Mouse (Mus musculus) neural tube, embryonic 12.5 days (tissue): ENCODE results near the gene Phox2b. TPM values are rescaled to one million over a fixed set of nuclear protein-coding genes. Genes with fewer than 3 reads are reported as not detected.

ENCODE experiments used
- ATAC-seq: fragments of 200-750 bp; cut with Nextera tagmentation; 2 replicates; pipeline ENCODE4 v1.8.0; 2017; ENCODE audit warnings: low read depth, mild to moderate bottlenecking, moderate TSS enrichment, moderate library complexity; ENCODE audit not compliant: low FRiP score
- H3K27ac ChIP-seq: fragments of 300-500 bp; sonication (generic); 2 replicates; pipeline ENCODE4 v1.5.1; 2016
- H3K27me3 ChIP-seq: fragments of 300-500 bp; sonication (generic); replicated peaks from 2 replicates; pipeline ENCODE4 v1.6.1; 2016; ENCODE audit warnings: mild to moderate bottlenecking
- H3K36me3 ChIP-seq: fragments of 300-500 bp; sonication (generic); 2 replicates; pipeline ENCODE4 v1.6.1; 2016; ENCODE audit warnings: mild to moderate bottlenecking
- H3K4me1 ChIP-seq: fragments of 300-500 bp; sonication (generic); 2 replicates; pipeline ENCODE4 v1.6.1; 2016
- H3K4me2 ChIP-seq: fragments of 300-500 bp; sonication (generic); replicated peaks from 2 replicates; pipeline ENCODE4 v1.6.1; 2016; ENCODE audit warnings: mild to moderate bottlenecking
- H3K4me3 ChIP-seq: fragments of 300-500 bp; sonication (generic); 2 replicates; pipeline ENCODE4 v1.5.1; 2016
- H3K9ac ChIP-seq: fragments of 300-500 bp; sonication (generic); 2 replicates; pipeline ENCODE4 v1.6.1; 2016; ENCODE audit warnings: mild to moderate bottlenecking
- H3K9me3 ChIP-seq: fragments of 300-500 bp; sonication (generic); 2 replicates; pipeline ENCODE4 v1.6.1; 2016; ENCODE audit warnings: mild to moderate bottlenecking
- WGBS: fragments of 180-500 bp; shearing (Covaris S2); methylation state at CpG from one replicate; pipeline ENCODE4 v1.1.7; 2016; 5-methylcytosine and 5-hydroxymethylcytosine counted together
- microRNA-seq: library from miRNA; unstranded; fragments of <30 nt; microRNA quantifications from one replicate; pipeline ENCODE4, GENCODE M21; 2017
- polyA plus RNA-seq: library from polyadenylated mRNA; unstranded; fragments of >200 nt; fragmentation: Nextera tagmentation; extraction: Ambion mirVana; gene quantifications from 2 replicates; pipeline ENCODE4 v1.2.1, GENCODE M21; 2016

The Phox2b gene
- polyA plus RNA-seq, 1 experiment from 2014 or later: 1.2 TPM

DNA sequence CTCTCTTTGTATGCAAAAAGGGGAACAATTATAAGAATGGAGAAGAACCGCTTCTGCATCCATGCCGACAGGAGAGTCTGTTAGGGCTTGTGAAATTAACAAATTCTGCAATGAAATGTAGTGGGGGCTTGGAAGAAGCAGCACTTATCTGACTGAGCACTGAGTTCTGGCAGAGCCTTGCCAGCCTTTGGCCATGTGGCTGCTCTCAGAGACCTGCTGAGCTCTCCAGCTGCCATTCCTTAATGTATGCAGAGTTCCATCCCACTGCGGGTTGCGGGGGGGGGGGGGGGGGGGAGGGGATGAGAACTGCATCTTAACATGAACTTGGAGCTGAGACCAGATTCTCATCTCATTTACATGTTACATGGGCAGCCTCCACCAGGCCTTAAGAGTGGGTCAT, 38.6 kb downstream of the Phox2b start:
- ATAC-seq: no peak
- no peaks in the 10 kb centered on the region for H3K9me3 ChIP-seq
- H3K27ac ChIP-seq: no peak overlapping the region
- H3K36me3 ChIP-seq: no peaks in the 10 kb centered on the region
- no peaks in the 10 kb centered on the region for H3K27me3 ChIP-seq
- H3K4me3 ChIP-seq: no peak overlapping the region
- no peak overlapping the region for H3K9ac ChIP-seq
- WGBS: 43% methylated on average over 3 of the region's 4 CpGs
- no peaks in the 10 kb centered on the region for H3K4me1 ChIP-seq
- no peak overlapping the region for H3K4me2 ChIP-seq

DNA sequence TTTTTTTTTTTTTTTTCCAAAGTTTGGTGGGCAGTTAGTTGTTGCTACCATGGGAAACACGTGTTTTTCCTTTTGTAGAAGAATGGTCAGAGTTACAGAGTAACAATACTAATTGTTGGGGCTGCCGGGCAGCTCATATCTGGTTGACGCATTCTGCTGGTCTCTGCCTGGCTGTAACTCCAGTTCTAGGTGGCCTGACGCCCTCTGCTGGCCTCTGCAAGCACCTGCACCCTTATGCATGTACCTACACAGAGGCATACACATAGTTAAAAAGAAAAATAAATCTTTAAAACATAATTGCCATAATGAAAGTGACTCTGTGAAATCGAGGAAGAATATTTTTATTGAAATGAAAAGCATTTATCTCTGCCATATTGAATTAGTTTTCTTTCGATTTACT, 41.3 kb downstream of the Phox2b start:
- Histone ChIP-seq H3K4me1 (no peaks in the 10 kb centered on the region), H3K4me3 (no peak overlapping the region), H3K36me3 (peaks cover 7% of the 10 kb centered on the region), H3K9ac (no peak overlapping the region), H3K9me3 (no peaks in the 10 kb centered on the region), H3K27ac (no peak overlapping the region), H3K27me3 (no peaks in the 10 kb centered on the region), H3K4me2 (no peak overlapping the region)
- 90% methylated on average over 6 of the region's 6 CpGs for WGBS
- no peak for ATAC-seq

GRCm38 (mm10) chr5:67048003-67048402, 51.1 kb downstream of the Phox2b start:
- Histone ChIP-seq H3K36me3 (peaks cover 18% of the 10 kb centered on the region), H3K4me1 (no peaks in the 10 kb centered on the region), H3K4me3 (no peak overlapping the region), H3K9ac (no peak overlapping the region), H3K27ac (no peak overlapping the region), H3K4me2 (no peak overlapping the region), H3K9me3 (no peaks in the 10 kb centered on the region), H3K27me3 (peaks cover 4% of the 10 kb centered on the region; the same call in 1 of the 2 replicates)
- ATAC-seq: no peak
- WGBS: 19% methylated on average over 4 of the region's 4 CpGs

Small RNAs within 50 kb of the gene (microRNA-seq; reads per million reads assigned to microRNA genes)
- gene Gm23841: not detected

Other genes with a start within 250 kb of the Phox2b start
- 94.6 and 99.4 TPM in 2 replicates for gene Tmem33, start 161.3 kb upstream of the Phox2b start, polyA plus RNA-seq
- 155 and 163 TPM in 2 replicates for gene Slc30a9, start 207.7 kb upstream of the Phox2b start, polyA plus RNA-seq